Mouse (Mus musculus) liver, embryonic 14.5 days (tissue): Measurements from ENCODE around the gene Stau1. TPM values are rescaled to one million over a fixed set of nuclear protein-coding genes. Genes with fewer than 3 reads are reported as not detected.
A peak's percentile ranks its signal among the peaks of the same experiment; 100 is the strongest.

Source experiments
- ATAC-seq: fragments of 200-750 bp; cut with Nextera tagmentation; 2 replicates; pipeline ENCODE4 v1.8.0; 2017; ENCODE audit warnings: moderate number of reproducible peaks, mild to moderate bottlenecking, moderate library complexity; ENCODE audit not compliant: insufficient read depth
- DNase-seq, 3 experiments: peaks; one replicate each; pipeline ENCODE4 v3.0.0-alpha.2; 2012 to 2013; ENCODE audit warnings: low read depth in 3 of 3, low spot score in 3 of 3
- H3K27ac ChIP-seq: fragments of 300-500 bp; sonication (generic); 2 replicates; pipeline ENCODE4 v1.5.1; 2014; ENCODE audit warnings: moderate library complexity, mild to moderate bottlenecking, control low read depth, inconsistent platforms
- H3K27me3 ChIP-seq: fragments of 300-500 bp; sonication (generic); 2 replicates; pipeline ENCODE4 v1.6.1; 2014; ENCODE audit warnings: mild to moderate bottlenecking, low read length, moderate library complexity; ENCODE audit not compliant: control insufficient read depth, insufficient read depth
- H3K36me3 ChIP-seq: fragments of 300-500 bp; sonication (generic); replicated peaks from 2 replicates; pipeline ENCODE4 v1.6.1; 2014; ENCODE audit warnings: low read depth; ENCODE audit not compliant: control insufficient read depth, insufficient read depth
- H3K4me1 ChIP-seq, 2 experiments: fragments of 200-500 bp in 1 of 2; fragments of 300-500 bp in 1 of 2; sonication (generic) in 1 of 2; replicated peaks; 2 replicates each; pipeline ENCODE4 v1.6.1; 2012 to 2014; ENCODE audit warnings: antibody characterized with exemption in 1 of 2, inconsistent platforms in 1 of 2, low read length in 1 of 2; ENCODE audit not compliant: control insufficient read depth in 2 of 2, insufficient read depth in 2 of 2
- H3K4me2 ChIP-seq: fragments of 300-500 bp; sonication (generic); 2 replicates; pipeline ENCODE4 v1.6.1; 2014; ENCODE audit warnings: low read depth, mild to moderate bottlenecking, control low read depth, moderate library complexity
- H3K4me3 ChIP-seq, 2 experiments: fragments of 200-500 bp in 1 of 2; fragments of 300-500 bp in 1 of 2; sonication (generic) in 1 of 2; 2 replicates each; pipeline ENCODE4 v1.5.1; 2012 to 2014; ENCODE audit warnings: low read depth in 2 of 2, low read length in 2 of 2, mild to moderate bottlenecking in 2 of 2, control low read depth in 1 of 2, inconsistent platforms in 1 of 2, moderate library complexity in 1 of 2; ENCODE audit not compliant: insufficient read depth in 1 of 2
- H3K9ac ChIP-seq: fragments of 300-500 bp; sonication (generic); replicated peaks from 2 replicates; pipeline ENCODE4 v1.6.1; 2014; ENCODE audit warnings: mild to moderate bottlenecking, control low read depth, moderate library complexity
- H3K9me3 ChIP-seq: fragments of 300-500 bp; sonication (generic); 2 replicates; pipeline ENCODE4 v1.6.1; 2016; ENCODE audit warnings: low read length, mixed read lengths; ENCODE audit not compliant: control insufficient read depth
- CTCF ChIP-seq: IDR thresholded peaks from 2 replicates; pipeline ENCODE4 v1.5.1; 2016; ENCODE audit warnings: antibody characterized with exemption, low read depth, control low read depth
- EP300 ChIP-seq: IDR thresholded peaks from 2 replicates; pipeline ENCODE4 v1.6.1; 2016; ENCODE audit warnings: antibody characterized with exemption, low read depth
- WGBS: fragments of 180-500 bp; shearing (Covaris S2); extraction: QIAGEN DNeasy Blood & Tissue Kit; methylation state at CpG from one replicate; pipeline ENCODE4 v1.1.7; 2014; ENCODE audit not compliant: insufficient replicate concordance; 5-methylcytosine and 5-hydroxymethylcytosine counted together
- polyA plus RNA-seq, 2 experiments: library from polyadenylated mRNA; depleted of rRNA in 1 of 2; stranded (reverse) in 1 of 2; unstranded in 1 of 2; fragments of >200 nt; fragmentation: Nextera tagmentation in 1 of 2; extraction: Ambion mirVana in 1 of 2; gene quantifications; 2 replicates each; pipeline versions ENCODE4 v1.2.1 to v1.2.3; 2012 to 2014

Stau1 gene
- polyA plus RNA-seq, 2 experiments: 11.4 to 15.6 TPM

DNA sequence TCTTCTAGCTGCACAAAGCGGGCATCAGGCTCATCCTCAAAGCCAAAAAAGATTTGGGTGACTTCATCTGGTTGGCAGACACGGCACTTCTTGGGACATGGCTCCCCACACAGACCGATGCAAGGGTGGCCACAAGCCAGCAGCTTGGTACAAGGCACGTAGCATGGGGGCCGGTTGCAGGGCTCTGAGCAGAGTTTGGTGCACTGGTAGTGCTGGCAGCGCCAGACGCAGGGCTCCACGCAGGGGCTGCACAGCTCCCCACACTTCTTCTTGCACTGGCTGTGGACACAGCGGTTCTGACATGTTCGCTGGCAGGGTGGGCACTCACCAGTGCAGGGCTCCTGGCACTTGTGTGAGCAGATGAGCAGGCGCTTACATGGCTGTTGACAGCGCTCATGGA is 41.6 kb upstream of the Stau1 start:
- Histone ChIP-seq H3K9me3 (no peaks in the 10 kb centered on the region), H3K4me3 (no peak overlapping the region), H3K27ac (no peak overlapping the region), H3K9ac (no peak overlapping the region), H3K27me3 (no peaks in the 10 kb centered on the region), H3K4me1 (peaks cover 16 to 29% of the 10 kb centered on the region in 2 experiments), H3K4me2 (no peak overlapping the region), H3K36me3 (peaks cover 97% of the 10 kb centered on the region)
- TF ChIP-seq CTCF (no peak), EP300 (no peak)
- WGBS: 89% methylated on average over 12 of the region's 12 CpGs
- no peak for DNase-seq
- no peak for ATAC-seq

DNA sequence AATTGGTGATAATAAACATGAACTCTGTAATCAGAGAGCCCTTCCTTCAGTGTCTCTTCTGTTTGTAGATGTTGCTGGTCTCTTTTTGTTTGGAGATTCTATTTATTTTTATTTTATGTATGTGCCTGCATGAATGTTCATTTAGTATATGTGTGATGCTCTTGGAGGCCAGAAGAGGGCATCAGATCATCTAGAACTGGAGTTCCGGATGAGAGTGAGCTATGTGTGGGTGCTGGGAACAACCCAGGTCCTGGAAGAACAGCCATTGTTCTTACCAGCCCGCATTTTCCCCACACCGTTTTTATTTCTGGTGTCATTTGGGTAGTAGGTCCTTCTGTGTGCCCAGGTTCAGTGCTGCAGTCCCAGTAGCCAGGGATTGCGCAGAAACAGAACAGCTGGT is 34.4 kb upstream of the Stau1 start:
- 91% methylated on average over 4 of the region's 4 CpGs for WGBS

DNA sequence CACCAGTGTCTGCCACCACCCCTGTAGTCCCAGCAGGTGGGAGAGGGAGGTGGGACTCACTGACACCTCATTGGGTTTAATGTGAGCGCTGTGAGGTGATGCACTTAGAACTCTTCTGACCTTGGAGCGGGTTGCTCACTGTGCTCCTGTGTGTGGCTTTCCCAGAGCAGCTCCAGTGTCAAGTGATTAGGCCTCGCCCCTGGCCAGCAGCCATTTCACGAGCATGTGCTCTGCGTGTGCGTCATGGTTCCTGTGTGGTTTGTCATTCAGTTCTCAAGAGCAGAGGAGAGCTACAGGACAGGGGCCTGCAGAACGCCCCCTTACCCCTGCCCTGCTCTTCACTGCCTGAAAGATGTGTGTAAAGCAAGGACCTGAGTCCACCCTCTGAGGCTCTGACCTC is 32.5 kb upstream of the Stau1 start:
- H3K4me2 ChIP-seq: no peak overlapping the region
- no peak overlapping the region for H3K9ac ChIP-seq
- no peaks in the 10 kb centered on the region for H3K4me1 ChIP-seq
- WGBS: 84% methylated on average over 7 of the region's 7 CpGs
- DNase-seq: no peak
- ATAC-seq: no peak
- no peaks in the 10 kb centered on the region for H3K9me3 ChIP-seq
- no peak overlapping the region for H3K27ac ChIP-seq
- peaks cover 78% of the 10 kb centered on the region for H3K36me3 ChIP-seq
- H3K27me3 ChIP-seq: no peaks in the 10 kb centered on the region
- no peak overlapping the region for H3K4me3 ChIP-seq
- TF ChIP-seq EP300 (no peak), CTCF (no peak)

More for the DNA sequence above, 34.4 kb upstream of the Stau1 start:
- no peaks in the 10 kb centered on the region for H3K4me1 ChIP-seq
- ATAC-seq: no peak
- TF ChIP-seq CTCF (peak; percentile 35; the same call in 1 of the 2 replicates), EP300 (no peak)
- peaks cover 86% of the 10 kb centered on the region for H3K36me3 ChIP-seq
- no peaks in the 10 kb centered on the region for H3K9me3 ChIP-seq
- H3K27ac ChIP-seq: no peak overlapping the region
- DNase-seq: no peak
- no peak overlapping the region for H3K4me3 ChIP-seq
- H3K4me2 ChIP-seq: no peak overlapping the region
- H3K27me3 ChIP-seq: no peaks in the 10 kb centered on the region
- no peak overlapping the region for H3K9ac ChIP-seq

DNA sequence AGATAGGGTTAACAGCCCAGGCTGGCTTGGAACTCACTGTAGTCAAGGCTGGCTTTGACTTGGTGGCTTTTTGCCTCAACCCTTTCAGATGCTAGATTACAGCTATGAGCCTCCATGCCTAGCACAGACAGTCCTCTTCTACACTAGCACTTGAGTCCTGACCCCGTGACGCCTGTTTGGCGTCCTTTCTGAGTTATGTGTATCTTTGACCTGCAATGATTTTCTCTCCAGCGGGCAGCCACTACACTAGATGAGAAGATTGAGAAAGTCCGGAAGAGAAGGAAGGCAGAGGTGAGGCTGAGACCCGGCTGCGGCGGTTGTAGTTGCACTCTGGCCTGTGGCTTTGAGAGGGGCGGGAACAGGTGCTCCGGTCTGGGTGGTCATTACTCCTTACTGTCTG is 23.3 kb upstream of the Stau1 start:
- WGBS: 88% methylated on average over 10 of the region's 10 CpGs
- TF ChIP-seq EP300 (no peak), CTCF (no peak)
- ATAC-seq (no peak), DNase-seq (no peak)
- Histone ChIP-seq H3K27ac (no peak overlapping the region), H3K4me2 (no peak overlapping the region), H3K4me3 (no peak overlapping the region), H3K9me3 (no peaks in the 10 kb centered on the region), H3K4me1 (peaks cover 11 to 17% of the 10 kb centered on the region in 2 experiments; a peak in 3 of 4 replicates), H3K36me3 (peaks cover 49% of the 10 kb centered on the region), H3K27me3 (no peaks in the 10 kb centered on the region), H3K9ac (no peak overlapping the region)

DNA sequence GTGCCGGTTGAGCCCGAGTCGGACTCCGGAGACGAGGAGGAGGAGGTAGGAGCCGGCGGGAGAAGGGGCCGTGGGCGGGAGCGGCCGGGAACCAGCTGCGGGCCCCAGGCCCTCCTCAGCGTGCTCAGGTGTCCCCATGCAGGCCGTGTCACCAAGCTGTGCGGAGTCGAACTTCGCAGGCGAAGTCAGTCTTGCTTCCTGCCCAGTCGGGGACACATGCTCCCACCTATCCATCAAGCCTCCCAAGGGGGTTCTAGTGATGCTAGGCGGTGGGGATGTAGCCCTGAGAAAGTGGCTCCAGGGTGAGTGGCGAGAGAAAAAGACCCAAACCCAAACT is 19.3 kb upstream of the Stau1 start:
- ATAC-seq (peak; percentile 70), DNase-seq (no peak)
- peak overlapping the region; percentile 94 for H3K4me2 ChIP-seq
- no peak for TF ChIP-seq CTCF
- no peak for TF ChIP-seq EP300
- peaks cover 11 to 17% of the 10 kb centered on the region in 2 experiments; a peak in 3 of 4 replicates for H3K4me1 ChIP-seq
- peak overlapping the region; percentile 84 to 92 for H3K4me3 ChIP-seq
- peak overlapping the region; percentile 80 for H3K9ac ChIP-seq
- H3K36me3 ChIP-seq: peaks cover 18% of the 10 kb centered on the region
- 1% methylated on average over 21 of the region's 21 CpGs for WGBS
- H3K9me3 ChIP-seq: no peaks in the 10 kb centered on the region
- H3K27ac ChIP-seq: peak overlapping the region; percentile 32; the same call in 1 of the 2 replicates
- no peaks in the 10 kb centered on the region for H3K27me3 ChIP-seq
